Mouse (Mus musculus): ENCODE measurements around the gene Rnf130. TPM values are rescaled to one million over a fixed set of nuclear protein-coding genes. Genes with fewer than 3 reads are reported as not detected.

Gene Rnf130
- polyA plus RNA-seq (2015; fragmentation: Nextera tagmentation; extraction: Ambion mirVana) = 77.5 and 81.6 TPM in 2 replicates

GRCm38 (mm10) chr11:50024833-50025720 is at the start of gene Rnf130:
Rnf130 (plus strand) TSS chr11:50025346.
- H3K4me3 ChIP-seq (ENCODE audit: low read depth, low read length) = peak within 1 kb of the TSS; percentile 88
- H3K9me3 ChIP-seq (ENCODE audit: low read length) = no peaks in the 10 kb centered on the region
- no peaks in the 10 kb centered on the region for H3K27me3 ChIP-seq (replicated peaks; ENCODE audit: insufficient read depth, low read length)
- TF ChIP-seq EP300 (IDR thresholded peaks at IDR 0.05) = no peak
- no peak; the same call in 1 of the 2 replicates for TF ChIP-seq CTCF (IDR thresholded peaks at IDR 0.05)
- ATAC-seq = peak; percentile 93
- H3K9ac ChIP-seq (replicated peaks; ENCODE audit: low read depth) = peak within 1 kb of the TSS; percentile 88
- H3K36me3 ChIP-seq (ENCODE audit: insufficient read depth, low read length) = no peaks in the 10 kb centered on the region
- H3K4me1 ChIP-seq (ENCODE audit: insufficient read depth, low read depth, low read length) = peaks cover 9% of the 10 kb centered on the region; the same call in 1 of the 2 replicates
- peak within 1 kb of the TSS; percentile 87 for H3K27ac ChIP-seq (ENCODE audit: low read length)
- H3K4me2 ChIP-seq (replicated peaks; ENCODE audit: low read depth, low read length) = peak within 1 kb of the TSS; percentile 85
- peak; percentile 94 for DNase-seq (ENCODE audit: low spot score)
- WGBS = under 1% methylated on average over 76 of the region's 129 CpGs

- H3K4me3 ChIP-seq (ENCODE audit: low read depth, low read length) = no peak overlapping the region
- H3K9me3 ChIP-seq (ENCODE audit: low read length) = no peaks in the 10 kb centered on the region
- H3K36me3 ChIP-seq (ENCODE audit: insufficient read depth, low read length) = no peaks in the 10 kb centered on the region
- no peak overlapping the region for H3K9ac ChIP-seq (replicated peaks; ENCODE audit: low read depth)
- no peak for ATAC-seq
- H3K4me1 ChIP-seq (ENCODE audit: insufficient read depth, low read depth, low read length) = no peaks in the 10 kb centered on the region
- 75% methylated on average over 10 of the region's 10 CpGs for WGBS
- DNase-seq (ENCODE audit: low spot score) = no peak
- TF ChIP-seq CTCF (IDR thresholded peaks at IDR 0.05) (no peak), EP300 (IDR thresholded peaks at IDR 0.05) (no peak)
- no peak overlapping the region for H3K27ac ChIP-seq (ENCODE audit: low read length)
- H3K27me3 ChIP-seq (replicated peaks; ENCODE audit: insufficient read depth, low read length) = no peaks in the 10 kb centered on the region
- H3K4me2 ChIP-seq (replicated peaks; ENCODE audit: low read depth, low read length) = no peak overlapping the region
Observed at GRCm38 (mm10) chr11:49977963-49978568, 47.1 kb upstream of the Rnf130 start.

GRCm38 (mm10) chr11:49978935-49979334 is 46.2 kb upstream of the Rnf130 start:
- Histone ChIP-seq H3K27ac (ENCODE audit: low read length) (no peak overlapping the region), H3K4me1 (ENCODE audit: insufficient read depth, low read depth, low read length) (no peaks in the 10 kb centered on the region), H3K27me3 (replicated peaks; ENCODE audit: insufficient read depth, low read length) (no peaks in the 10 kb centered on the region), H3K36me3 (ENCODE audit: insufficient read depth, low read length) (no peaks in the 10 kb centered on the region), H3K9me3 (ENCODE audit: low read length) (no peaks in the 10 kb centered on the region), H3K4me3 (ENCODE audit: low read depth, low read length) (no peak overlapping the region), H3K4me2 (replicated peaks; ENCODE audit: low read depth, low read length) (no peak overlapping the region), H3K9ac (replicated peaks; ENCODE audit: low read depth) (no peak overlapping the region)
- TF ChIP-seq CTCF (IDR thresholded peaks at IDR 0.05) (no peak), EP300 (IDR thresholded peaks at IDR 0.05) (no peak)
- ATAC-seq (no peak), DNase-seq (ENCODE audit: low spot score) (no peak)
- 91% methylated on average over 8 of the region's 8 CpGs for WGBS

- no peak overlapping the region for H3K4me3 ChIP-seq (ENCODE audit: low read depth, low read length)
- TF ChIP-seq CTCF (IDR thresholded peaks at IDR 0.05) = no peak
- TF ChIP-seq EP300 (IDR thresholded peaks at IDR 0.05) = no peak
- H3K9me3 ChIP-seq (ENCODE audit: low read length) = no peaks in the 10 kb centered on the region
- H3K4me2 ChIP-seq (replicated peaks; ENCODE audit: low read depth, low read length) = no peak overlapping the region
- H3K36me3 ChIP-seq (ENCODE audit: insufficient read depth, low read length) = no peaks in the 10 kb centered on the region
- no peak for ATAC-seq
- H3K27me3 ChIP-seq (replicated peaks; ENCODE audit: insufficient read depth, low read length) = no peaks in the 10 kb centered on the region
- no peaks in the 10 kb centered on the region for H3K4me1 ChIP-seq (ENCODE audit: insufficient read depth, low read depth, low read length)
- H3K27ac ChIP-seq (ENCODE audit: low read length) = no peak overlapping the region
- no peak for DNase-seq (ENCODE audit: low spot score)
- no peak overlapping the region for H3K9ac ChIP-seq (replicated peaks; ENCODE audit: low read depth)
- 64% methylated on average over 6 of the region's 6 CpGs for WGBS
Observed at GRCm38 (mm10) chr11:49980681-49981235, 44.4 kb upstream of the Rnf130 start.

GRCm38 (mm10) chr11:49981321-49981963 is 43.7 kb upstream of the Rnf130 start:
- WGBS = 40% methylated on average over 7 of the region's 7 CpGs
- H3K36me3 ChIP-seq (ENCODE audit: insufficient read depth, low read length) = no peaks in the 10 kb centered on the region
- no peak overlapping the region for H3K27ac ChIP-seq (ENCODE audit: low read length)

GRCm38 (mm10) chr11:49982094-49982493 is 43.1 kb upstream of the Rnf130 start:
- ATAC-seq (no peak), DNase-seq (ENCODE audit: low spot score) (no peak)
- WGBS = 70% methylated on average over 4 of the region's 4 CpGs
- Histone ChIP-seq H3K36me3 (ENCODE audit: insufficient read depth, low read length) (no peaks in the 10 kb centered on the region), H3K27ac (ENCODE audit: low read length) (no peak overlapping the region), H3K27me3 (replicated peaks; ENCODE audit: insufficient read depth, low read length) (no peaks in the 10 kb centered on the region), H3K4me2 (replicated peaks; ENCODE audit: low read depth, low read length) (no peak overlapping the region), H3K9ac (replicated peaks; ENCODE audit: low read depth) (no peak overlapping the region), H3K4me3 (ENCODE audit: low read depth, low read length) (no peak overlapping the region), H3K9me3 (ENCODE audit: low read length) (no peaks in the 10 kb centered on the region), H3K4me1 (ENCODE audit: insufficient read depth, low read depth, low read length) (no peaks in the 10 kb centered on the region)
- no peak for TF ChIP-seq EP300 (IDR thresholded peaks at IDR 0.05)
- TF ChIP-seq CTCF (IDR thresholded peaks at IDR 0.05) = no peak

More at GRCm38 (mm10) chr11:49981321-49981963, 43.7 kb upstream of the Rnf130 start:
- H3K27me3 ChIP-seq (replicated peaks; ENCODE audit: insufficient read depth, low read length) = no peaks in the 10 kb centered on the region
- ATAC-seq (no peak), DNase-seq (ENCODE audit: low spot score) (no peak)
- no peak overlapping the region for H3K4me3 ChIP-seq (ENCODE audit: low read depth, low read length)
- no peaks in the 10 kb centered on the region for H3K9me3 ChIP-seq (ENCODE audit: low read length)
- no peak for TF ChIP-seq CTCF (IDR thresholded peaks at IDR 0.05)
- no peak for TF ChIP-seq EP300 (IDR thresholded peaks at IDR 0.05)
- no peak overlapping the region for H3K4me2 ChIP-seq (replicated peaks; ENCODE audit: low read depth, low read length)
- no peak overlapping the region for H3K9ac ChIP-seq (replicated peaks; ENCODE audit: low read depth)
- no peaks in the 10 kb centered on the region for H3K4me1 ChIP-seq (ENCODE audit: insufficient read depth, low read depth, low read length)

Data from lung, postnatal 0 days (tissue).